Mouse (Mus musculus) neutrophil, adult 5-6 weeks (primary cell): ENCODE data around the gene Polq. TPM values are rescaled to one million over a fixed set of nuclear protein-coding genes. Genes with fewer than 3 reads are reported as not detected.
"Not testable (repeated sequence)": the region's sequence is repeated elsewhere in the genome, so short reads cannot be mapped to it uniquely, and the experiment has no call there.

Experiments
- ATAC-seq: fragments of 151-379, 151-347 bp; 2 replicates; pipeline ENCODE4 v1.8.0; 2017; ENCODE audit warnings: mild to moderate bottlenecking, moderate TSS enrichment; ENCODE audit not compliant: insufficient number of reproducible peaks, poor library complexity, low FRiP score, severe bottlenecking; ENCODE audit errors: extremely low read depth
- total RNA-seq: library from RNA; stranded (forward); fragments of 200-1000 nt; gene quantifications from 2 replicates; pipeline ENCODE4 v1.2.3, GENCODE M21; 2017

The Polq gene
- total RNA-seq, 1 experiment from 2014 or later, result 4.4 TPM

- ATAC-seq, result no peak
These were observed 60.8 kb downstream of the Polq start for GRCm38 (mm10) chr16:37072354-37072753.

GRCm38 (mm10) chr16:37089648-37090047, 78.1 kb downstream of the Polq start:
- ATAC-seq, result no peak

GRCm38 (mm10) chr16:37094169-37094833, 82.7 kb downstream of the Polq start:
- ATAC-seq, result peak; percentile 67; the same call in 1 of the 2 replicates

GRCm38 (mm10) chr16:37108763-37109162, 97.2 kb downstream of the Polq start:
- ATAC-seq, result no peak

- ATAC-seq, result no peak
These were observed 97.7 kb downstream of the Polq start for GRCm38 (mm10) chr16:37109285-37109684.

- not testable (repeated sequence) for ATAC-seq
These were observed 113.6 kb downstream of the Polq start for GRCm38 (mm10) chr16:37125190-37125589.

Other genes starting within 250 kb of the Polq start
- 63.0 and 75.4 TPM in 2 replicates for gene Slc15a2, start 226.8 kb upstream of the Polq start, total RNA-seq
- gene Iqcb1, start 183.4 kb upstream of the Polq start, total RNA-seq, result 19.4 and 26.1 TPM in 2 replicates
- gene Eaf2, start 136.8 kb upstream of the Polq start, total RNA-seq, result 5.0 and 7.6 TPM in 2 replicates
- 42.7 and 44.3 TPM in 2 replicates for gene Golgb1, start 136.6 kb upstream of the Polq start, total RNA-seq
- 537 and 551 TPM in 2 replicates for gene Hcls1, start 76.8 kb upstream of the Polq start, total RNA-seq
- 0.47 and 0.61 TPM in 2 replicates for gene Fbxo40, start 21.3 kb upstream of the Polq start, total RNA-seq